Mouse (Mus musculus): Measurements from ENCODE around the gene Mras.
A peak's percentile ranks its signal among the peaks of the same experiment; 100 is the strongest.

Gene Mras

GRCm38 (mm10) chr9:99411785-99412184, 25.4 kb downstream of the Mras start:
- DNase-seq (ENCODE audit: low read depth): no peak

- no peak for DNase-seq (ENCODE audit: low read depth)
Observed at GRCm38 (mm10) chr9:99411093-99411492, 26.1 kb downstream of the Mras start.

GRCm38 (mm10) chr9:99409280-99409679, 27.9 kb downstream of the Mras start:
- no peak for DNase-seq (ENCODE audit: low read depth)

- no peak for DNase-seq (ENCODE audit: low read depth)
Observed at GRCm38 (mm10) chr9:99401288-99401974, 35.8 kb downstream of the Mras start.

- no peak for DNase-seq (ENCODE audit: low read depth)
Observed at GRCm38 (mm10) chr9:99400781-99401180, 36.4 kb downstream of the Mras start.

- no peak for DNase-seq (ENCODE audit: low read depth)
Observed at GRCm38 (mm10) chr9:99397056-99397815, 39.9 kb downstream of the Mras start.

GRCm38 (mm10) chr9:99394366-99394765, 42.8 kb downstream of the Mras start:
- DNase-seq (ENCODE audit: low read depth): no peak

- DNase-seq (ENCODE audit: low read depth): no peak
Observed at GRCm38 (mm10) chr9:99393146-99393545, 44.0 kb downstream of the Mras start.

GRCm38 (mm10) chr9:99391557-99391956, 45.6 kb downstream of the Mras start:
- no peak for DNase-seq (ENCODE audit: low read depth)

- no peak for DNase-seq (ENCODE audit: low read depth)
Observed at GRCm38 (mm10) chr9:99390716-99391115, 46.5 kb downstream of the Mras start.

- no peak for DNase-seq (ENCODE audit: low read depth)
Observed at GRCm38 (mm10) chr9:99390201-99390600, 47.0 kb downstream of the Mras start.

- no peak for DNase-seq (ENCODE audit: low read depth)
Observed at GRCm38 (mm10) chr9:99389506-99389905, 47.7 kb downstream of the Mras start.

- DNase-seq (ENCODE audit: low read depth): no peak
Observed at GRCm38 (mm10) chr9:99388856-99389255, 48.3 kb downstream of the Mras start.

- DNase-seq (ENCODE audit: low read depth): no peak
Observed at GRCm38 (mm10) chr9:99388078-99388477, 49.1 kb downstream of the Mras start.

- DNase-seq (ENCODE audit: low read depth): no peak
Observed at GRCm38 (mm10) chr9:99382556-99382955, 54.6 kb downstream of the Mras start.

- no peak for DNase-seq (ENCODE audit: low read depth)
Observed at GRCm38 (mm10) chr9:99379194-99379593, 58.0 kb downstream of the Mras start.

- peak; percentile 45 for DNase-seq (ENCODE audit: low read depth)
Observed at GRCm38 (mm10) chr9:99376591-99377418, 60.4 kb downstream of the Mras start.

- DNase-seq (ENCODE audit: low read depth): no peak
Observed at GRCm38 (mm10) chr9:99368431-99368830, 68.8 kb downstream of the Mras start.

- no peak for DNase-seq (ENCODE audit: low read depth)
Observed at GRCm38 (mm10) chr9:99365906-99366305, 71.3 kb downstream of the Mras start.

- no peak for DNase-seq (ENCODE audit: low read depth)
Observed at GRCm38 (mm10) chr9:99363076-99363475, 74.1 kb downstream of the Mras start.

- no peak for DNase-seq (ENCODE audit: low read depth)
Observed at GRCm38 (mm10) chr9:99361946-99362345, 75.2 kb downstream of the Mras start.

GRCm38 (mm10) chr9:99359012-99359411, 78.2 kb downstream of the Mras start:
- DNase-seq (ENCODE audit: low read depth): no peak
